Mouse (Mus musculus) hindlimb bud, embryonic 11.5 days (tissue): ENCODE measurements around the gene Olfr655.
A peak's percentile ranks its signal among the peaks of the same experiment; 100 is the strongest.

ENCODE experiments used
- DNase-seq: peaks from one replicate; pipeline ENCODE4 v3.0.0-alpha.2; 2012; ENCODE audit warnings: low read depth, low spot score; ENCODE audit errors: extremely low spot score

Olfr655 gene

GRCm38 (mm10) chr7:104601679-104602078, at the start of gene Olfr655:
Olfr655 (minus strand) TSS chr7:104601779.
- no peak for DNase-seq

- DNase-seq = peak; percentile 5
Measured at GRCm38 (mm10) chr7:104646841-104647482, 45.4 kb upstream of the Olfr655 start, which contains the start of gene Olfr658. Olfr658 (minus strand) TSS chr7:104647305.

GRCm38 (mm10) chr7:104624494-104624893, 22.9 kb upstream of the Olfr655 start, which contains the start of gene Olfr657:
Olfr657 (plus strand) TSS chr7:104624794.
- DNase-seq = no peak

GRCm38 (mm10) chr7:104613655-104614054, 12.1 kb upstream of the Olfr655 start, which contains the start of gene Olfr656:
Olfr656 (plus strand) TSS chr7:104613955.
- no peak for DNase-seq

GRCm38 (mm10) chr7:104604727-104605126, 3.1 kb upstream of the Olfr655 start:
- DNase-seq = no peak

- DNase-seq = peak; percentile 3
Measured at GRCm38 (mm10) chr7:104603173-104603572, 1.6 kb upstream of the Olfr655 start.

GRCm38 (mm10) chr7:104588274-104588673, 13.3 kb downstream of the Olfr655 start:
- DNase-seq = no peak

GRCm38 (mm10) chr7:104586725-104587124, 14.9 kb downstream of the Olfr655 start, which contains the start of gene Olfr654:
Olfr654 (plus strand) TSS chr7:104587025.
- DNase-seq = no peak

- no peak for DNase-seq
Measured at GRCm38 (mm10) chr7:104581429-104581828, 20.1 kb downstream of the Olfr655 start.

GRCm38 (mm10) chr7:104580846-104581245, 20.7 kb downstream of the Olfr655 start:
- DNase-seq = no peak

- DNase-seq = no peak
Measured at GRCm38 (mm10) chr7:104577014-104577413, 24.6 kb downstream of the Olfr655 start, which contains the start of gene Olfr653. Olfr653 (plus strand) TSS chr7:104577314.

- no peak for DNase-seq
Measured at GRCm38 (mm10) chr7:104560601-104561000, 41.0 kb downstream of the Olfr655 start, which contains the start of gene Olfr652. Olfr652 (plus strand) TSS chr7:104560901.

- DNase-seq = no peak
Measured at GRCm38 (mm10) chr7:104552700-104553099, 48.9 kb downstream of the Olfr655 start.

GRCm38 (mm10) chr7:104549833-104550232, 51.7 kb downstream of the Olfr655 start, which contains the start of gene Olfr651:
Olfr651 (plus strand) TSS chr7:104550133.
- no peak for DNase-seq
